Mouse (Mus musculus) regulatory T cell (primary cell): Measurements from ENCODE around the gene Shank2.

Experiments used
- in situ Hi-C: fragments of 300-600 bp; cut with MboI, MseI; formaldehyde crosslinking; loops from one replicate; pipeline ENCODE4 v1.15.1; 2025; ENCODE audit warnings: high pct_unique_total_duplicates

Shank2 gene

DNA sequence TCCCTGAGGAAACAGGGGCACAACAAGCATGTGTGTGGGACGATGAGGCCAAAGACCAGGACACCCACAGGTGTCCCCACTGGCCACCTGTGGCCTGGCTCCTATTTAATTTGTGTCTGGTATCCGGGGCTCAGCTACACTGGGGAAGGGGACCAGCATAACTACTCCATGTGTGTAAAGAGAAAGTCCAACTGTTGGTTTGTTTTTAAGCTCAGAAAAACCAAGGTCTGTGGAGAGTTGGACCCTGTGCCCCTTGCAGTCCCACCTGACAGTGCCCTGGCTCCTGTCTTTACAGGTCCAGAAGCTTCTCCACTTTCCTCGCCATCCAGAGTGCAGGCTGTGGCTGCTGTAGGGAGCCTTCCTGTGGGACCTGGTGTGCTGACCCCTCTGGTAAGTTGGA is at the start of gene Shank2:
Gene Shank2 (plus strand): TSS at position 301 of the 400 bp plus-strand sequence.
- in situ Hi-C loops: no loop called here

DNA sequence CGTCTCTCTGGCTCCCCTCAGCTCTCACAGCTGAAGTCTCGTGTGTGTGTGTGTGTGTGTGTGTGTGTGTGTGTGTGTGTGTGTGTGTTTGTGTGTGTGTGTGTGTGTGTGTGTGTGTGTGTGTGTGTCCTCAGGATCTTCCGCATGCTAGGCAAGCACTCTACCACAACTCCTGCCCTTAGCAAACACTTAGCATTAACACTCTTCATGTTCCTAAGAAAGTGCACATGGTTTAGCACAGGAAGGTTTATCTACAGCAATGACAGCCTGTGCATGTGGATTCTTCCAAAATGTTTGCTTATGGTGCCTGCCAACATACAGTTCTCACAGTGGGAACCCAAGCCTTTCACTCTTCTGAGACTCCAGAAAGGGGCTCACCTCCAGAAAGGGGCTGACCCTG is 49.6 kb upstream of the Shank2 start:
- in situ Hi-C loops: no loop called here

DNA sequence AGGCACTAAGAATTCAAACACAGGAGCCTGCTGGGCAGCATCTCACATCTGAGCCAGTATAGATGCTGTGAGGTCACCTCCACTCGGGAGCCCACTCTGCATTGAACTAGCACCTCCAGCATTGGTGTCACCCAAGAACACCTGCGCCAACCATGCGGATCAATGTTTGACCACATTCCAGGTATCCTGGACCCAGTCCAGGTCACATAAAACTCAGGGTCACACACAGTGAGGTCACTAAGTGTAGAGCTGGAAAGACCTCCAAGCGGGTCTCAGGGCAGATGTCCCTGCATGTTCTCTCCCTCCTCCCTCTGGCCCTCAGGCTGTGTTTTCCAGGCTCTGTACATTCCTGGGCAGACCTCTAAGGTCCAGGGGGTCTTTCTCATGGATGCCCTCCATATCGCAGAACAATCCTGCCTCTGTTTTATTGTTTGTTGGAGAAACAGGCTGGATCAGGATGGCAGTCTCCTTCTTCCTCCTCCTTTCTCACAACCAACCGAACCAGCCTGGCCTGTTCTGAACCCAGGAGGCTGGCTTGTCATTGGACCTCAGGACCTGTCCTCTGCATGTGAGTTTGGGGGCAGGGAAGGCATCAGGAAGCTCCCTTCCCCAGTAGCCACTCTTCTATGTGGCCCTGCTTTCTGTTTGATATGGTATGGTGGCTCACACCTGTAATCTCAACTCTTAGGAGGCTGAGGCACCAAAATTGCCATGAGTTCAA is 45.0 kb upstream of the Shank2 start:
- in situ Hi-C loops: no loop called here

DNA sequence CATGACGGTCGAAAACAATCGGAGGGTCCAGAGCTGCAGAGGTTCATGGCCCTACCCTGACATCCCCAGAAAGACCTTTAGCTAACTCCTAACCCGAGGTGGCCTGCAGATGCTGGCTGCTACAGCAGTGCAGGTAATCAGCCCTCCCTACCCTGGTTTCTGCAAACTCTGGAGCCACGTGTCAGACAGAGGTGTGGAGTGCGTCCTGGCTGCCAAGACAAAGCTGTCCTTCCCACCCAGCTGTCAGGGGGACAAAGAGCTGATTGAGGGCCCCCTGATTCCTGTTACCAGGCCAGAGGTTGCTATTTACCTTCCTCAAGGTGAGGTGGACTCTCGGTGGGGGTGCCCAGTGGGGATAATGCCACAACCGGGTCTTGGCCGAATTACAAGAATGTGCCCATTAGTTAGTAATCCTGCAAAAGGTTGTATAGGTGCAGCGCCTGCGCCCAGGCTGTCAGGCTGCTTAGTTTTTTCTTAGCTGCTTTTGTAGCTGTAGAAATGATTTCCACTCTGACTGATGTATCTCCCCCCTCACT is 43.6 kb upstream of the Shank2 start:
- in situ Hi-C loops: no loop called here

DNA sequence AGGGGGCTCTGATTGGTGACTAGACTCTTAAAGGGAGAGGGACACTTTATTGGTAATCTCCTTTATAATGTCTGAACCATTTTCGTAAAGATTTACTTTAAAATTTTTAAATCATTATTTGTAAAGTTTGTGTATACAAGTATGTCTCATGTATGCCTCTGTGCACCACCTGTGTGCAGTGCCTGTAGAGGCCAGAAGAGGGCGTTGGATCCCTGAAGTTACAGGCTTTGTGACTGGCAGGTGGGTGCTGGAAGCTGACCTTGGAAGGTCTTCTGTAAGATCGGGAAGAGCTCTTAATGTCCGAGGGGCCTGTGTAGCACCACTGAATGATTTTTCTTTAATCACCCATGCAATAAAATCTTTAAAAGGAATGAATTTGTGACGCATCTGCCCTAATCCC is 37.9 kb upstream of the Shank2 start:
- in situ Hi-C loops: no loop called here

DNA sequence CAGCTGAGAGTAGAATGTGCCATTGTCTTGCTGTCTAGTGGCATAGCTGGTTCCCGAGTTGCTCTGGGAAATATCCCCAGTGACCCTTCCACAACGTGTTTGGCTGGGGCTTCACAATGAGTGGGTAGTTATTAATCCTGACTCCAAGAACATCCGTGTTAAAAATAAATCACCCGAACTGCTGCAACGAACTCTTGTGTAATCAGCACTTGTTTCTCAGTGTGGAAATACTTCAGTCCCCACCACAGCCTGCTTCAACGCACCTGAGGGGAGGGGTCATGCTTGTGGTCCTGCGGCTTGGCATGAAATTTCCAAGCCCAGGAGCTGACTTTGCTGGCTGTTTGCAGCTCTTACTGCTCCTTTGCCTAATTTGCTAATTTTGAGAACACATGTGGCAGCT is 35.1 kb upstream of the Shank2 start:
- in situ Hi-C loops: no loop called here

GRCm38 (mm10) chr7:143977491-143977830 is 24.3 kb upstream of the Shank2 start:
- in situ Hi-C loops: no loop called here

- in situ Hi-C loops: no loop called here
These were observed 23.7 kb upstream of the Shank2 start for GRCm38 (mm10) chr7:143977831-143978682.

GRCm38 (mm10) chr7:143978741-143979371 is 22.9 kb upstream of the Shank2 start:
- in situ Hi-C loops: no loop called here

GRCm38 (mm10) chr7:143979986-143980385 is 21.7 kb upstream of the Shank2 start:
- in situ Hi-C loops: no loop called here

DNA sequence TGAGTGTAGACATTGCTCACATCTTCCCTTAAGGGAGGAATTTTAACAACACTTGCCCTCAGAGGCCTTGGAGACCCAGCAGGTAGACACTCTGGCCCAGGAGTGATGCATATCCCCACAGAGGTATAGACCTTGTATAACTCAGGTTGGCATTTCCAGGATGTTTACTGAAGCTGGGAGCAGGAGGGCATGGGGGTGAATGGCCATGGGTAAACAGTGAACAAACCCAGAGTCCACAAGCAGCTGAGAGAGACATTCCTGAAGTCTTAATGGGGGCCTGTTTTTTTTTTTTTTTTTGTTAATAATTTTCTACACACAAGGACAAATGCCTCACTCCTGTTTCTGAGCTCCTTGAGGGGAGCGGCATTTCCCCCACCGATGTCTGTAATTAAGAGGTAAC is 15.4 kb upstream of the Shank2 start:
- in situ Hi-C loops: no loop called here

DNA sequence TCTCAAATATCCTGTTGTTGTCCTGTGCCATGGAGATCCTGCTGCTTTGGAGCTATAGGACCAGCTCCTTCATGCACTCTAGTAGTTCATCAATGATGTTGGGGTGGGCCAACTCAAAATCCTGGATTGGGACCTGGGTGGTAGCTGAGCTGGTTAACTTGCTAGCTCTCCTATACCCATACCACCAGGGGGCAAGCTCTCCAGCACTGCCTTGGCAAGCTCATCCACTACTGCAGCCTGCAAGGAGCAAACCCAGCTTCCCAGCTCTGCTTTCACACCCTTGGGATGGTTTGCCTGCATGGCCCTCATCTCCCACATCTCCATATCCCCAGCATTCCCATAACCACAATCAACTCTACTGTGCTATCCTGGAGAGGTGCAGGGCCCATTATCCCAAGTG is 10.6 kb upstream of the Shank2 start:
- in situ Hi-C loops: no loop called here

DNA sequence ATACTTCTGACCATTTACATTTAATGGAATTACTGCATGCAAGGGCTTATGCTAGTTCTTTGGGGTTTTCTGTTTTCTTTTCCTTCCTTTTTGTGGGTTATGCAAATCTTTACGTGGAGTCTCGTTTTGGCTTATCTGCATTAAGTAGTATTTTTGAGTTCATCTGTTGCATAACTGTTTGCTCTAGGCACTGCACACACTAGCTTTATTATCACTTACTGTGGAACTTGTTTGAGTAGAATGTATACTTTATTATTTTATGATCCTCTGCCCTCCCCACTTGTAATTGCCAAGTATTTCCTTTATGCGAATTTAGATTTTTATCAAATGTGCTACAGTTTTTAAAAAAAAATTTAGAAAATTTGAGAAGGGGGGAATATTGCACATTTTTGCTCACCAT is 2.7 kb upstream of the Shank2 start:
- in situ Hi-C loops: no loop called here

GRCm38 (mm10) chr7:144003471-144003870 is 1.7 kb downstream of the Shank2 start:
- in situ Hi-C loops: no loop called here

- in situ Hi-C loops: no loop called here
These were observed 6.4 kb downstream of the Shank2 start for GRCm38 (mm10) chr7:144008079-144008478.

GRCm38 (mm10) chr7:144008985-144009384 is 7.3 kb downstream of the Shank2 start:
- in situ Hi-C loops: no loop called here

- in situ Hi-C loops: no loop called here
These were observed 12.8 kb downstream of the Shank2 start for GRCm38 (mm10) chr7:144014485-144014884.

- in situ Hi-C loops: no loop called here
These were observed 20.1 kb downstream of the Shank2 start for GRCm38 (mm10) chr7:144021801-144022200.

- in situ Hi-C loops: no loop called here
These were observed 21.0 kb downstream of the Shank2 start for GRCm38 (mm10) chr7:144022682-144023081.

DNA sequence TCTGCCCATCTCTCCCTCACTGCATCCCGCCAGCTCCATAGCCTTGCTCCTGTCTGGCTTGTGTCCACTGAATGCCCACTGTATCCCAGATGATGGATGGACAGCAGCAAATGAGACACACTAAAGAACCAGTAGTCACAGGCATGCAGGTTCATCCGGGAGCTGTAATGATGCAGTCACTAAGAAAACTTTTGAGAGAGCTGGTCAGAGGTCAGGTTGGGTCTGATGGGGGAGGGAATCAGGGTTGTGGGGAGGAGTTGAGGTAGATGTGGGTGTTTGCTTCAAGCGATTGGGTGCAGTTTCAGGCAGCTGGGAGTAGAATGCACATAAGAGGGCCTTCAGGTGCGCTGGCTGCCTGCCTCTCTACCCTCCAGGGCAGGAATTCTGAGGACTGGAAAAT is 21.8 kb downstream of the Shank2 start:
- in situ Hi-C loops: no loop called here

DNA sequence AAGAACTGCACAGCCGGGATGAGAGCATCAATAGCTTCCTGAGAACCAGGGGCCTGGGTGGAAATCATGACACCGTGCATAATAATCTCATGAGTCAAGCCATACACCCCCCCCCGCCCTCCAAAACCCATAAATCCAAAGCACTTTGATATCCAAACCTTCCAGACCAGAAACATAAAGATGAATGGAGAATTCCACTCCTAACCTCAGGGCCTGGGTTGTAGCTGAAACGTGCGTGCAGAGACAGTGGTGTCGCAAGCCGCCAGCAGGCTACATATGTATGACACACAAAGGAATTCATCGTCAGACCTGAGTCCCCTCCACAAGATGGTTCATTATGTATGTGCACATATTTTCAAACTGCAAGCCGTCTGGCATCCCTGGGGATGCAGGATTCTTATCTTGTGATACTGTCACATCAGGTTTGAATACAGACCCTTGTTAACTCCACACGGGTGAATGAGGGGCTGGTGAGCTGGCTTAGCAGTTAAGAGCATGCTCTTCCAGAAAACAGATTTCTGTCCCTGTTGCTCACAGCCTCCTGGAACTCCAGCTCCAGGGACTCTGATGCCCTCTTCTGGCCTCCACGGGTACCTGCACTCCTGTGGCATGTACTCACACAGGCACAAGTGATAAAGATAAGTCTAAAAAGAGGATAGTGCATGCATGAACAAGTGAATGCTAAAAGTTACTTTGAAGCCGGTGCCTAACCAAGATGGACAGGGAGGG is 24.5 kb downstream of the Shank2 start:
- in situ Hi-C loops: no loop called here

DNA sequence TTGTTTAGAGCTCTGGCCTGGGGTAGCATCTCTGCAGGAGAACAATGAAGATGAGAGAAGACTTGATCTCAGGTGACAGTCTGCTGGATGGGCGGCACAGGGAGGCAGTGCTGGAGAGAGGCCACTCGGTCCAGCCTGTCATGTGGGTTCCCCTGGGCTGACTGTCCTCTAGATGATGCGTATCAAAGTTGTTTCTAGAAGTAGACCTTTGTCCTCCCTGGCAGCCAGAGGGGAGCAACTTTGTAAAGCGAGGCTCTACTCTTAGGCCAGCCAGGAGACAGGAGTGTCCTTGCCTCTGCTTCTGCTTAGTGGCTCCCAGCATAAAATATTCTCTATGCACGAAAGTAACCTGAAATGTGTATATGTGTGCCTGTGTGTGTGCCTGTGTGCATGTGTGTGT is 27.5 kb downstream of the Shank2 start:
- in situ Hi-C loops: no loop called here
